Mouse (Mus musculus): Measurements from ENCODE around the gene Rfx8. TPM values are rescaled to one million over a fixed set of nuclear protein-coding genes. Genes with fewer than 3 reads are reported as not detected.

The Rfx8 gene
- total RNA-seq, 4 experiments from 2014 or later: 0.17 to 0.32 TPM; not detected in 2

- DNase-seq (ENCODE audit: low spot score in 2 of 2): no peak
These were observed 14.1 kb upstream of the Rfx8 start for GRCm38 (mm10) chr1:39734881-39735280.

GRCm38 (mm10) chr1:39734311-39734710 lies 13.5 kb upstream of the Rfx8 start:
- DNase-seq (ENCODE audit: low spot score in 2 of 2): no peak

GRCm38 (mm10) chr1:39733876-39734275 lies 13.1 kb upstream of the Rfx8 start:
- no peak for DNase-seq (ENCODE audit: low spot score in 2 of 2)

GRCm38 (mm10) chr1:39732081-39732480 lies 11.3 kb upstream of the Rfx8 start:
- DNase-seq (ENCODE audit: low spot score in 2 of 2): no peak

GRCm38 (mm10) chr1:39731543-39731942 lies 10.7 kb upstream of the Rfx8 start:
- DNase-seq (ENCODE audit: low spot score in 2 of 2): no peak

GRCm38 (mm10) chr1:39730868-39731267 lies 10.1 kb upstream of the Rfx8 start:
- DNase-seq (ENCODE audit: low spot score in 2 of 2): no peak

- no peak for DNase-seq (ENCODE audit: low spot score in 2 of 2)
These were observed 9.1 kb upstream of the Rfx8 start for GRCm38 (mm10) chr1:39729919-39730318.

- DNase-seq (ENCODE audit: low spot score in 2 of 2): no peak
These were observed 542 bp upstream of the Rfx8 start for GRCm38 (mm10) chr1:39721351-39721726.

- DNase-seq (ENCODE audit: low spot score in 2 of 2): no peak
These were observed 611 bp downstream of the Rfx8 start for GRCm38 (mm10) chr1:39720186-39720585.

GRCm38 (mm10) chr1:39715551-39715950 lies 5.2 kb downstream of the Rfx8 start:
- DNase-seq (ENCODE audit: low spot score in 2 of 2): no peak

GRCm38 (mm10) chr1:39714729-39715128 lies 6.1 kb downstream of the Rfx8 start:
- DNase-seq (ENCODE audit: low spot score in 2 of 2): no peak

GRCm38 (mm10) chr1:39713842-39714658 lies 6.7 kb downstream of the Rfx8 start:
- DNase-seq (ENCODE audit: low spot score in 2 of 2): no peak

GRCm38 (mm10) chr1:39713300-39713699 lies 7.5 kb downstream of the Rfx8 start:
- DNase-seq (ENCODE audit: low spot score in 2 of 2): no peak

GRCm38 (mm10) chr1:39712261-39712660 lies 8.5 kb downstream of the Rfx8 start:
- DNase-seq (ENCODE audit: low spot score in 2 of 2): no peak

- DNase-seq (ENCODE audit: low spot score in 2 of 2): no peak
These were observed 10.2 kb downstream of the Rfx8 start for GRCm38 (mm10) chr1:39710604-39711003.

- no peak for DNase-seq (ENCODE audit: low spot score in 2 of 2)
These were observed 10.8 kb downstream of the Rfx8 start for GRCm38 (mm10) chr1:39710016-39710415.

- DNase-seq (ENCODE audit: low spot score in 2 of 2): no peak
These were observed 12.0 kb downstream of the Rfx8 start for GRCm38 (mm10) chr1:39708778-39709177.

GRCm38 (mm10) chr1:39702216-39703046 lies 18.4 kb downstream of the Rfx8 start:
- no peak for DNase-seq (ENCODE audit: low spot score in 2 of 2)

GRCm38 (mm10) chr1:39701274-39701602 lies 19.6 kb downstream of the Rfx8 start:
- no peak for DNase-seq (ENCODE audit: low spot score in 2 of 2)

GRCm38 (mm10) chr1:39700599-39701273 lies 20.1 kb downstream of the Rfx8 start:
- no peak for DNase-seq (ENCODE audit: low spot score in 2 of 2)

GRCm38 (mm10) chr1:39698456-39698855 lies 22.3 kb downstream of the Rfx8 start:
- no peak for DNase-seq (ENCODE audit: low spot score in 2 of 2)

GRCm38 (mm10) chr1:39695198-39695597 lies 25.6 kb downstream of the Rfx8 start:
- no peak for DNase-seq (ENCODE audit: low spot score in 2 of 2)

Data from left cerebral cortex, adult 8-10 months (tissue).